Mouse (Mus musculus): ENCODE results near the gene Tdrd9. TPM values are rescaled to one million over a fixed set of nuclear protein-coding genes. Genes with fewer than 3 reads are reported as not detected.

Tdrd9 gene
- polyA plus RNA-seq, 1 experiment from 2014 or later, result not detected

GRCm38 (mm10) chr12:112096733-112097117 is 125.4 kb downstream of the Tdrd9 start:
- WGBS, result 40% methylated on average over 8 of the region's 8 CpGs
- no peak overlapping the region for H3K4me3 ChIP-seq
- H3K4me2 ChIP-seq, result no peak overlapping the region; the same call in 1 of the 2 replicates

GRCm38 (mm10) chr12:112100106-112100505 is 128.7 kb downstream of the Tdrd9 start:
- ATAC-seq (ENCODE audit: borderline replicate concordance, extremely low read depth, low FRiP score, low TSS enrichment), result no peak
- WGBS, result 53% methylated on average over 4 of the region's 4 CpGs

More at GRCm38 (mm10) chr12:112096733-112097117, 125.4 kb downstream of the Tdrd9 start:
- Histone ChIP-seq H3K27ac (peak overlapping the region; percentile 10; the same call in 1 of the 2 replicates), H3K36me3 (no peaks in the 10 kb centered on the region), H3K27me3 (peaks cover 4% of the 10 kb centered on the region), H3K9ac (no peak overlapping the region), H3K4me1 (peaks cover 14% of the 10 kb centered on the region), H3K9me3 (no peaks in the 10 kb centered on the region)
- ATAC-seq (ENCODE audit: borderline replicate concordance, extremely low read depth, low FRiP score, low TSS enrichment), result peak; percentile 53

GRCm38 (mm10) chr12:112101045-112101444 is 129.7 kb downstream of the Tdrd9 start:
- peak; percentile 25; the same call in 1 of the 2 replicates for ATAC-seq (ENCODE audit: borderline replicate concordance, extremely low read depth, low FRiP score, low TSS enrichment)
- no peak overlapping the region for H3K27ac ChIP-seq
- WGBS, result 35% methylated on average over 4 of the region's 4 CpGs
- no peaks in the 10 kb centered on the region for H3K36me3 ChIP-seq
- no peaks in the 10 kb centered on the region for H3K9me3 ChIP-seq
- no peak overlapping the region for H3K9ac ChIP-seq
- H3K4me2 ChIP-seq, result no peak overlapping the region
- no peaks in the 10 kb centered on the region for H3K27me3 ChIP-seq
- H3K4me3 ChIP-seq, result no peak overlapping the region
- peaks cover 10% of the 10 kb centered on the region for H3K4me1 ChIP-seq

More at GRCm38 (mm10) chr12:112100106-112100505, 128.7 kb downstream of the Tdrd9 start:
- Histone ChIP-seq H3K36me3 (no peaks in the 10 kb centered on the region), H3K27ac (no peak overlapping the region), H3K4me1 (peaks cover 14% of the 10 kb centered on the region), H3K9ac (no peak overlapping the region), H3K4me3 (no peak overlapping the region), H3K4me2 (no peak overlapping the region), H3K27me3 (no peaks in the 10 kb centered on the region), H3K9me3 (no peaks in the 10 kb centered on the region)

- no peaks in the 10 kb centered on the region; the same call in 1 of the 2 replicates for H3K27me3 ChIP-seq
- H3K36me3 ChIP-seq, result no peaks in the 10 kb centered on the region
- no peak overlapping the region for H3K9ac ChIP-seq
- H3K4me3 ChIP-seq, result no peak overlapping the region
- WGBS, result 84% methylated on average over 5 of the region's 5 CpGs
- peaks cover 14% of the 10 kb centered on the region; the same call in 1 of the 2 replicates for H3K4me1 ChIP-seq
- H3K27ac ChIP-seq, result no peak overlapping the region
- no peaks in the 10 kb centered on the region for H3K9me3 ChIP-seq
- no peak for ATAC-seq (ENCODE audit: borderline replicate concordance, extremely low read depth, low FRiP score, low TSS enrichment)
- no peak overlapping the region for H3K4me2 ChIP-seq
Measured at GRCm38 (mm10) chr12:112103179-112103578, 131.8 kb downstream of the Tdrd9 start.

GRCm38 (mm10) chr12:112104890-112105289 is 133.5 kb downstream of the Tdrd9 start:
- H3K4me1 ChIP-seq, result peaks cover 14% of the 10 kb centered on the region; the same call in 1 of the 2 replicates
- H3K27ac ChIP-seq, result no peak overlapping the region
- no peak overlapping the region for H3K4me2 ChIP-seq
- WGBS, result 85% methylated on average over 11 of the region's 11 CpGs
- H3K36me3 ChIP-seq, result no peaks in the 10 kb centered on the region
- ATAC-seq (ENCODE audit: borderline replicate concordance, extremely low read depth, low FRiP score, low TSS enrichment), result no peak
- no peak overlapping the region for H3K9ac ChIP-seq
- no peak overlapping the region for H3K4me3 ChIP-seq
- H3K9me3 ChIP-seq, result no peaks in the 10 kb centered on the region
- no peaks in the 10 kb centered on the region; the same call in 1 of the 2 replicates for H3K27me3 ChIP-seq

GRCm38 (mm10) chr12:112106541-112106971 is 135.2 kb downstream of the Tdrd9 start, which contains the start of gene Aspg:
Gene Aspg, plus strand, starts transcription at chr12:112106679.
- Histone ChIP-seq H3K36me3 (no peaks in the 10 kb centered on the region), H3K9me3 (no peaks in the 10 kb centered on the region), H3K4me2 (peak within 1 kb of the TSS; percentile 53), H3K27ac (no peak within 1 kb of the TSS), H3K4me3 (peak within 1 kb of the TSS; percentile 25), H3K4me1 (peaks cover 11% of the 10 kb centered on the region; the same call in 1 of the 2 replicates), H3K27me3 (no peaks in the 10 kb centered on the region; the same call in 1 of the 2 replicates), H3K9ac (no peak within 1 kb of the TSS)
- WGBS, result under 1% methylated on average over 14 of the region's 14 CpGs
- peak; percentile 77 for ATAC-seq (ENCODE audit: borderline replicate concordance, extremely low read depth, low FRiP score, low TSS enrichment)

- H3K4me2 ChIP-seq, result no peak overlapping the region
- peaks cover 11% of the 10 kb centered on the region; the same call in 1 of the 2 replicates for H3K4me1 ChIP-seq
- 85% methylated on average over 8 of the region's 8 CpGs for WGBS
- H3K9ac ChIP-seq, result no peak overlapping the region
- H3K36me3 ChIP-seq, result no peaks in the 10 kb centered on the region
- H3K9me3 ChIP-seq, result no peaks in the 10 kb centered on the region
- no peaks in the 10 kb centered on the region; the same call in 1 of the 2 replicates for H3K27me3 ChIP-seq
- H3K4me3 ChIP-seq, result no peak overlapping the region
- H3K27ac ChIP-seq, result no peak overlapping the region
- ATAC-seq (ENCODE audit: borderline replicate concordance, extremely low read depth, low FRiP score, low TSS enrichment), result no peak
Measured at GRCm38 (mm10) chr12:112107685-112108084, 136.3 kb downstream of the Tdrd9 start.

GRCm38 (mm10) chr12:112108696-112109445 is 137.5 kb downstream of the Tdrd9 start:
- no peak for ATAC-seq (ENCODE audit: borderline replicate concordance, extremely low read depth, low FRiP score, low TSS enrichment)
- Histone ChIP-seq H3K36me3 (no peaks in the 10 kb centered on the region), H3K4me1 (peaks cover 11% of the 10 kb centered on the region; the same call in 1 of the 2 replicates), H3K9me3 (no peaks in the 10 kb centered on the region), H3K4me3 (no peak overlapping the region), H3K4me2 (no peak overlapping the region), H3K27ac (no peak overlapping the region), H3K27me3 (no peaks in the 10 kb centered on the region; the same call in 1 of the 2 replicates), H3K9ac (no peak overlapping the region)
- WGBS, result 67% methylated on average over 11 of the region's 11 CpGs

- WGBS, result 71% methylated on average over 9 of the region's 9 CpGs
- no peaks in the 10 kb centered on the region for H3K9me3 ChIP-seq
- no peak for ATAC-seq (ENCODE audit: borderline replicate concordance, extremely low read depth, low FRiP score, low TSS enrichment)
Measured at GRCm38 (mm10) chr12:112109701-112110100, 138.3 kb downstream of the Tdrd9 start.

GRCm38 (mm10) chr12:112111323-112111722 is 140.0 kb downstream of the Tdrd9 start:
- ATAC-seq (ENCODE audit: borderline replicate concordance, extremely low read depth, low FRiP score, low TSS enrichment), result no peak
- 72% methylated on average over 5 of the region's 5 CpGs for WGBS
- Histone ChIP-seq H3K36me3 (no peaks in the 10 kb centered on the region), H3K4me1 (peaks cover 8% of the 10 kb centered on the region; the same call in 1 of the 2 replicates), H3K27ac (no peak overlapping the region), H3K9me3 (no peaks in the 10 kb centered on the region), H3K9ac (no peak overlapping the region), H3K4me2 (no peak overlapping the region), H3K4me3 (no peak overlapping the region), H3K27me3 (no peaks in the 10 kb centered on the region; the same call in none of the 2 replicates)

More at GRCm38 (mm10) chr12:112109701-112110100, 138.3 kb downstream of the Tdrd9 start:
- Histone ChIP-seq H3K4me1 (peaks cover 11% of the 10 kb centered on the region; the same call in 1 of the 2 replicates), H3K4me2 (no peak overlapping the region), H3K27ac (no peak overlapping the region), H3K27me3 (no peaks in the 10 kb centered on the region; the same call in none of the 2 replicates), H3K36me3 (no peaks in the 10 kb centered on the region), H3K9ac (no peak overlapping the region), H3K4me3 (no peak overlapping the region)

GRCm38 (mm10) chr12:112112235-112112634 is 140.9 kb downstream of the Tdrd9 start:
- no peaks in the 10 kb centered on the region; the same call in none of the 2 replicates for H3K27me3 ChIP-seq
- H3K4me1 ChIP-seq, result no peaks in the 10 kb centered on the region
- no peak overlapping the region for H3K9ac ChIP-seq
- no peak overlapping the region for H3K27ac ChIP-seq
- no peak for ATAC-seq (ENCODE audit: borderline replicate concordance, extremely low read depth, low FRiP score, low TSS enrichment)
- WGBS, result 93% methylated on average over 6 of the region's 6 CpGs
- no peak overlapping the region for H3K4me2 ChIP-seq
- H3K4me3 ChIP-seq, result no peak overlapping the region
- no peaks in the 10 kb centered on the region for H3K9me3 ChIP-seq
- H3K36me3 ChIP-seq, result no peaks in the 10 kb centered on the region

Measured in lung, embryonic 15.5 days (tissue).